ENCODE assay signal across 12 mouse cellular contexts in genomic region chr2:75768559-75769304, GRCm38 (mm10).
A peak's percentile ranks its signal among the peaks of the same experiment; 100 is the strongest.
DNase-seq lines count a peak whose midpoint lies in the region; ATAC-seq and TF ChIP-seq lines count a peak whose summit lies in the region.
"Had no signal": no experiment of that assay in that cellular context is flagged by ENCODE, and none has a peak within 500 bp of the region (broad histone marks: within the 10 kb centered on the region; RNA-seq: fewer than 3 reads in every experiment).

No protein-coding gene starts in this region.

- WGBS in kidney, embryonic 16.5 days: 63% methylated on average over 5 of the region's 5 CpGs
- 61% methylated on average over 5 of the region's 5 CpGs for WGBS in forebrain, embryonic 12.5 days
- WGBS in macrophage (ENCODE audit: missing documents): 95% methylated on average over 5 of the region's 5 CpGs
- WGBS in thymus, adult 2 months: 94% methylated on average over 5 of the region's 5 CpGs

- no peak overlapping the region for H3K9ac ChIP-seq in kidney, embryonic 16.5 days (replicated peaks; ENCODE audit: low read length)
- no peak overlapping the region for H3K9ac ChIP-seq in forebrain, embryonic 12.5 days
- H3K9ac ChIP-seq: hindbrain, embryonic 15.5 days had no signal

- no peaks in the 10 kb centered on the region for H3K27me3 ChIP-seq in kidney, embryonic 16.5 days (ENCODE audit: insufficient read depth, low read length)
- H3K27me3 ChIP-seq in forebrain, embryonic 12.5 days: no peaks in the 10 kb centered on the region
- H3K27me3 ChIP-seq in thymus, adult 2 months (ENCODE audit: control insufficient read depth, insufficient read depth, low read length): no peaks in the 10 kb centered on the region
- H3K27me3 ChIP-seq: hindbrain, embryonic 15.5 days had no signal

- peaks cover 5% of the 10 kb centered on the region; the same call in 1 of the 2 replicates for H3K79me2 ChIP-seq in macrophage (ENCODE audit: inconsistent target)

- peaks cover 28% of the 10 kb centered on the region for H3K4me1 ChIP-seq in kidney, embryonic 16.5 days (ENCODE audit: insufficient read depth, low read length)
- peaks cover 12% of the 10 kb centered on the region; the same call in 1 of the 2 replicates for H3K4me1 ChIP-seq in forebrain, embryonic 12.5 days
- H3K4me1 ChIP-seq in thymus, adult 2 months (replicated peaks; ENCODE audit: control insufficient read depth, insufficient read depth, low read length): no peaks in the 10 kb centered on the region

- TF ChIP-seq CTCF in thymus, adult 2 months (IDR thresholded peaks at IDR 0.05; ENCODE audit: borderline replicate concordance, control insufficient read depth, extremely low read depth, insufficient read depth, low read length, poor library complexity): no peak

- DNase-seq in kidney, postnatal 36 days: no peak
- DNase-seq in Muller cell, postnatal 12 days (ENCODE audit: inconsistent ontology term): peak; percentile 77
- no peak for DNase-seq in thymus, adult 2 months
- no peak for DNase-seq in urinary bladder, adult 2 months (ENCODE audit: low spot score)
- DNase-seq: adrenal gland, postnatal 36 days; cerebellum, adult 9-10 months; thymus, adult 18-20 months had no signal

- ATAC-seq in kidney, embryonic 16.5 days (ENCODE audit: low FRiP score, low TSS enrichment): no peak
- ATAC-seq in forebrain, embryonic 12.5 days (ENCODE audit: low FRiP score): peak; percentile 41; the same call in 1 of the 2 replicates

- H3K27ac ChIP-seq in kidney, embryonic 16.5 days (ENCODE audit: low read length): peak overlapping the region; percentile 64
- peak overlapping the region; percentile 63 for H3K27ac ChIP-seq in forebrain, embryonic 12.5 days
- peak overlapping the region; percentile 83 for H3K27ac ChIP-seq in macrophage
- no peak overlapping the region for H3K27ac ChIP-seq in thymus, adult 2 months (ENCODE audit: control insufficient read depth, insufficient read depth, low read length)
- H3K27ac ChIP-seq: hindbrain, embryonic 15.5 days had no signal

- no peaks in the 10 kb centered on the region for H3K36me3 ChIP-seq in kidney, embryonic 16.5 days (ENCODE audit: insufficient read depth, low read length)
- H3K36me3 ChIP-seq in forebrain, embryonic 12.5 days (replicated peaks): no peaks in the 10 kb centered on the region
- no peaks in the 10 kb centered on the region for H3K36me3 ChIP-seq in macrophage (ENCODE audit: inconsistent target)
- no peaks in the 10 kb centered on the region for H3K36me3 ChIP-seq in thymus, adult 2 months (ENCODE audit: control insufficient read depth, insufficient read depth, low read length)
- H3K36me3 ChIP-seq: hindbrain, embryonic 15.5 days had no signal

- TF ChIP-seq POLR2A in thymus, adult 2 months (IDR thresholded peaks at IDR 0.05; ENCODE audit: control insufficient read depth, extremely low read depth, insufficient read depth, low read length, poor library complexity): no peak

- H3K4me2 ChIP-seq in kidney, embryonic 16.5 days (replicated peaks; ENCODE audit: low read depth, low read length): no peak overlapping the region; the same call in 1 of the 2 replicates
- no peak overlapping the region for H3K4me2 ChIP-seq in forebrain, embryonic 12.5 days
- H3K4me2 ChIP-seq: hindbrain, embryonic 15.5 days had no signal

- no peaks in the 10 kb centered on the region for H3K9me3 ChIP-seq in kidney, embryonic 16.5 days (ENCODE audit: low read length)
- no peaks in the 10 kb centered on the region for H3K9me3 ChIP-seq in forebrain, embryonic 12.5 days
- H3K9me3 ChIP-seq: hindbrain, embryonic 15.5 days had no signal

- H3K4me3 ChIP-seq in kidney, embryonic 16.5 days (ENCODE audit: low read length): no peak overlapping the region
- no peak overlapping the region for H3K4me3 ChIP-seq in forebrain, embryonic 12.5 days (replicated peaks)
- H3K4me3 ChIP-seq in macrophage (ENCODE audit: inconsistent target): no peak overlapping the region
- no peak overlapping the region for H3K4me3 ChIP-seq in thymus, adult 2 months (ENCODE audit: control insufficient read depth, insufficient read depth, low read length)
- H3K4me3 ChIP-seq: erythroblast, embryonic 14.5 days; hindbrain, embryonic 15.5 days had no signal
